Mouse (Mus musculus) embryonic facial prominence, embryonic 10.5 days (tissue): Measurements from ENCODE around the gene Hoxd9. TPM values are rescaled to one million over a fixed set of nuclear protein-coding genes. Genes with fewer than 3 reads are reported as not detected.
A peak's percentile ranks its signal among the peaks of the same experiment; 100 is the strongest.

Source experiments
- DNase-seq: peaks from one replicate; pipeline ENCODE4 v3.0.0-alpha.2; 2017; ENCODE audit warnings: low spot score
- H3K27ac ChIP-seq: fragments of 300-500 bp; sonication (generic); replicated peaks from 2 replicates; pipeline ENCODE4 v1.5.1; 2016; ENCODE audit warnings: mild to moderate bottlenecking
- H3K27me3 ChIP-seq: fragments of 300-500 bp; sonication (generic); replicated peaks from 2 replicates; pipeline ENCODE4 v1.6.1; 2016; ENCODE audit warnings: low read depth, mild to moderate bottlenecking; ENCODE audit not compliant: poor library complexity, severe bottlenecking
- H3K36me3 ChIP-seq: fragments of 300-500 bp; sonication (generic); replicated peaks from 2 replicates; pipeline ENCODE4 v1.6.1; 2016; ENCODE audit warnings: mild to moderate bottlenecking, moderate library complexity
- H3K4me1 ChIP-seq: fragments of 300-500 bp; sonication (generic); 2 replicates; pipeline ENCODE4 v1.6.1; 2016
- H3K4me3 ChIP-seq: fragments of 300-500 bp; sonication (generic); 2 replicates; pipeline ENCODE4 v1.5.1; 2016; ENCODE audit warnings: mild to moderate bottlenecking, moderate library complexity
- H3K9me3 ChIP-seq: fragments of 300-500 bp; sonication (generic); 2 replicates; pipeline ENCODE4 v1.6.1; 2016; ENCODE audit warnings: mild to moderate bottlenecking
- WGBS: fragments of 180-500 bp; shearing (Covaris S2); methylation state at CpG from one replicate; pipeline ENCODE4 v1.1.7; 2016; 5-methylcytosine and 5-hydroxymethylcytosine counted together
- polyA plus RNA-seq: library from polyadenylated mRNA; unstranded; fragments of >200 nt; fragmentation: Nextera tagmentation; extraction: Ambion mirVana; gene quantifications from 2 replicates; pipeline ENCODE4 v1.2.1, GENCODE M21; 2016

The Hoxd9 gene
- polyA plus RNA-seq, 1 experiment from 2014 or later: not detected

DNA sequence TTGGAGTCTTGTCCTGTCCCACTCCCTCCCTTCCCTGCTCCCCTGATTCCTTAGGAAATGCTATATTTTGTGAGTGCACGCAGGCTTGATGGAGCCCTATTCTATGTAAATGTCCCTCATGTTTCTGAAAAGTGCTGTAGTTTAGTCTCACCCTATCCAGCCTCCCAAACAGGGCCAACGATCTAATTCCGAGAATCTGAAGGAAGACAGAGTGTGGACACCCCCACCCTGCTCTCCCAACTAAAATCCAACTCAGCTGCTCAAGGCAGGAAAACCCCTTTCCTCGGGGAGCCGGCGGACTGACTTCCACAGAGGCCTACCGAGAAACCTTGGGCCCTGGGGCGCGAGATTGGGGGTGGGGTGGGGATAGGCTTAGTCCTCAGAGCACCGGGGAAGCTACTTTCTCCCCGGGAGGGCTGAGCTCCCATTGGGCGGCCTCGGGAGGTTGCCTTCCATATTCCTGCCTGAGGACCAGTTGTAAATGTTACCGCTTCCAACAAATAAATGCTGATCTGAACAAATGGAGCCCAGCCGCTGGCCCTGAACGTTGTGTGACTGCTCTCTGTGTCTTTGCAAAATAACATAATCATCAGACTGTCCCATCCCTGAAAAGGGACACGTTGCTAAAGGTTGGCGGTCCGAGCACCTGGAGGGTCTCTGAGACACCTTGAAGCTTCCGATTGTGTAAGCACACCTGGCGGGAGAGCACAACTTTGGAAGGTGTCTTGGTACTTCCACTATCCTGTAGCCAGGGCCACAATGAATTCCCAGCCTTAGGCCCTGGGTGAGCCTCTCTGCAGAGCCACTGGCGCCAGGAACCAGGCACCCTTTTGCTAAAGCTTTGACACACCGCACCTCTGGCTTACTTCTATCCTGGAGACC is 2.4 kb downstream of the Hoxd9 start:
- 1% methylated on average over 23 of the region's 23 CpGs for WGBS
- Histone ChIP-seq H3K27me3 (peaks cover 100% of the 10 kb centered on the region), H3K27ac (no peak overlapping the region), H3K36me3 (no peaks in the 10 kb centered on the region), H3K4me1 (peaks cover 18% of the 10 kb centered on the region), H3K4me3 (no peak overlapping the region), H3K9me3 (no peaks in the 10 kb centered on the region)
- DNase-seq: peak; percentile 45

DNA sequence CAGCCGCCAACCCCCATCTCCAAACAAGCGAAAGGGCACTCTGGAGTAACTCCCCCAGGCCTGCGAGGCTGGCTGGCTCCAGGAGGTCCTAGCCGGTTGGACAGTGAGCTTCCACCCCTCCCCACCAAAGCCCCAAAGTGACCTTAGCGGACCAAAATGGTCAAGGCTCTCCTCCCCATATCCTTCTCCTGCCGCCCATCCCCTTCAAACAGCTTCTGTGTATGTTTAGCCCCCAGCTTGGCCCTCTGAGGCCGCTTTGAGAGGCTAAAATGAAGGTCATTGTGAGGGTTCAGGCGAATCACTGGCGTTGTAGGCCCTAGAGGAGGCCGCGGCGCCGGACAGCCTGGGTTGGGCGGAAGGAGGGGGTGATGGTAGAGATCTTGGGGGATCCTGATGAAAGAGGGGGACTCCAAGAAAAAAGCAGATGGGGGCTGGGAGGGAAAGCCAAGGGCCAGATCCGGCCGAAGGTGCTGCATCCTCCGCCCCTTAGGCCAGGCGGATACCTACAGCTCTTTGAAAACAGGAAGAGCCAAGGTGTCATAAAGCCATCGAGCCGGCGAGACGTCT is 3.1 kb downstream of the Hoxd9 start:
- Histone ChIP-seq H3K4me1 (peaks cover 25% of the 10 kb centered on the region), H3K4me3 (no peak overlapping the region), H3K9me3 (no peaks in the 10 kb centered on the region), H3K27me3 (peaks cover 100% of the 10 kb centered on the region), H3K27ac (no peak overlapping the region), H3K36me3 (no peaks in the 10 kb centered on the region)
- 1% methylated on average over 22 of the region's 22 CpGs for WGBS
- DNase-seq: peak; percentile 49

DNA sequence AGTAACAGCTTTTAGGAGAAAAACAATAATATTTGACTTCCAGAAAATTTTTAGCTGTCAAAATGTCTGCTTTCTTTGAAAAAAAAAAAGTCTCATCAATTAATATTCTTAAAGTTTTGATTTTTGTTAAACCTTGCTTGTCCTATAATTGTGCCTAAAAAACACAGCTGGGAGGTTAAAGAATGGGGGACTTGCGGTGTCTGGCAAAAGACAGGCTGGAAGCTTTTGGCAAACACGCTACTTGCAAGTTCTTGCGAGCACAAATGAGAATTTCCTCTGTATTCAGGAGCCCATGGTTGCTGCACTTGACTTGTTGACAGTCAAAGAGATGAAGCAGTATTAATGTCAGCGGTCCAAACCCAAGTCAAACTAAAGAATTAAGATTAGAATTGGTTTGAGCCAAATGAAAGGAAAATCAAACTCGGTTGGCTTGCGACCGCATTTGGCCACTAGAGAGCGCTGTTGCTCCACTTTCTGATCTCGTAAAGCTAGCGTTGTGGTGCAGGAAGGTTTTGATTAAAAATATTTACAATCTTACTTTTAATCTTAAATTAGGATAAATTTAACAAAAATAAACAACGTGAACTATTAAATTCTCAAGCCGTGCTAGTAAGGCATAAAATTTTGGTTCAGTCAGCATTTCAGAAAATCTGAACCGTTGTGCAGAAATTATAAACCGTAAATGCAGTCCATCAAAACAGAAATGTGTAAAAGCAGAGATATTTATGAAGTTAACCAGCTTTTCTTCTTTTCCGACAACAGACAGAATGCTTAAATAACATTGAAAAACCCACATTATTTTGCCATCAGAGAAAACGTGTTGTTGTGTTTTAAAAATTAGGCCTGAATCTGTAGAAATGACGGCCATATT is 4.7 kb downstream of the Hoxd9 start:
- DNase-seq: peak; percentile 83
- H3K4me3 ChIP-seq: no peak overlapping the region
- no peak overlapping the region for H3K27ac ChIP-seq
- H3K36me3 ChIP-seq: no peaks in the 10 kb centered on the region
- 11% methylated on average over 17 of the region's 17 CpGs for WGBS
- H3K4me1 ChIP-seq: peaks cover 26% of the 10 kb centered on the region
- peaks cover 100% of the 10 kb centered on the region for H3K27me3 ChIP-seq
- H3K9me3 ChIP-seq: no peaks in the 10 kb centered on the region

DNA sequence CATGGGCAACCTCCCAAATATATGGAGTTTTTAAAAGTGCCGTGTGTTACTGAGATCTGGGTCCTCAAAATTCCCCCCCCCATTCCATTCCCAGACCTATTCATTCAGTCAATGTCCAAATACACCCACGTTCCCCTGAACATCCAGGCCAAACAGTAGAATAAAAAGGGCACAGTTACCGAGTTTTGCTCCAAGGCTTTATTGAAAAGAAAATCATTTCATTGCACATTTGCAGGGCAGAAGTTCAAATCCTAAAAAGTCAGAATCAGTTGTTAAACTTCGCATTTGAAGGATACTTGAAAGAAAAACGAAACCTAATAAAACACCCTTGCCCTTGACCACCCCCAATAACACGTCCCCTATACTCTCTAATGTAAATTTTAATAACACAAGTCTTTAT is 5.3 kb downstream of the Hoxd9 start:
- no peak overlapping the region for H3K27ac ChIP-seq
- no peaks in the 10 kb centered on the region for H3K9me3 ChIP-seq
- no peaks in the 10 kb centered on the region for H3K36me3 ChIP-seq
- peaks cover 21% of the 10 kb centered on the region for H3K4me1 ChIP-seq
- peak; percentile 18 for DNase-seq
- peaks cover 100% of the 10 kb centered on the region for H3K27me3 ChIP-seq
- H3K4me3 ChIP-seq: no peak overlapping the region
- 11% methylated on average over 6 of the region's 6 CpGs for WGBS

DNA sequence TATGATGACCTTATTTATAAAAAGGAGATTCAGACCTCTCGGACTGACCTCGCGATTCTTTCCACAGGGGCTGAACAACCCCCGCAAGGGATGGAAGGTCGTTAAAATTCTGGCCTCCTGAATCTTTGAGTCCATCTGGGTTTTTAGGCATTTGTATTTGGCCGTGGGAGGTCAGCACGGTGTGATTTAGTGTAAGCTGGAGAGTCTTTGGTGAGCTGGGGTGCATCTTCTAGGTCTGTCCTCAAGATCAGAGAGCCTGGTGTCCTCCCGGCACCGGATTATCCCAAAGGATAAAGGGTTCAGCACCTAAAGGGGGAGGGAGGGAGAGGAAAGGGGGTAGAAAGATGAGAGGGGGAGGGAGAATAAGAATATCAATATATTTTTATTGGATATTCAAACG is 5.8 kb downstream of the Hoxd9 start:
- Histone ChIP-seq H3K4me1 (peaks cover 16% of the 10 kb centered on the region), H3K36me3 (no peaks in the 10 kb centered on the region), H3K27me3 (peaks cover 100% of the 10 kb centered on the region), H3K4me3 (no peak overlapping the region), H3K27ac (no peak overlapping the region), H3K9me3 (no peaks in the 10 kb centered on the region)
- no peak for DNase-seq
- 3% methylated on average over 10 of the region's 10 CpGs for WGBS

DNA sequence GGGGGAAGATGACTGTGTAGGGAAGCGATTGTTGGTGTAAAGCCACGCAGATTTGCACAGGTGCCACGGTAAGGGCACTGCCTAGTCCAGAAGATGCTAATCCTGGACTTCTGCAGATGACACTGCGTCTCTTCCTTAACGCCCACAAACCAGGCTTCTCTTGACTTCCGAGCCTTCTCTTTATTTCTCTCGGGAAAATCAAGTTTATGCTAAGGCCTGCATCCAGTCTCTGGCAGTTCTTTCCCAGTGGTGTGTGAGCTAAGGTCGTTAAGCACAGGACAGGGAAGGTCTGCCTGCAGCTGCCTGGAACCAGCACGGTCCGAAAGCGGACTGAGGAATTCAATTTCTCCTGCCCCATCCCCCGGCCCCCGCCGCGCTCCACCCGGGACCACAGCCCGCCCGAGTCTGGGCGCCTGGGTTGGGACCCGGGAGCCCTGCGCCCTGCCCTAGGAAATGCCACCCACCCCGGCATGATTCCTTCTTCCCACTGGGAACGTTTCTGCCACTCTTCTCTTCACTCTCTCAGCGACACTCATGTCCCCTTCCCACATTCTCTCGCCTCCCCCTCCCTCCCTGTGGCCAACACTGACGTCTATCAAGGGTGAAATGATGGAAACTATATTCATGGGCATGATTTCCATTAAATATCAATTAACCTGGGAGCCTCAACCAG is 6.3 kb downstream of the Hoxd9 start:
- Histone ChIP-seq H3K9me3 (no peaks in the 10 kb centered on the region), H3K27me3 (peaks cover 100% of the 10 kb centered on the region), H3K4me1 (peaks cover 12% of the 10 kb centered on the region), H3K4me3 (no peak overlapping the region), H3K27ac (no peak overlapping the region), H3K36me3 (no peaks in the 10 kb centered on the region)
- peak; percentile 52 for DNase-seq
- WGBS: 1% methylated on average over 26 of the region's 26 CpGs

DNA sequence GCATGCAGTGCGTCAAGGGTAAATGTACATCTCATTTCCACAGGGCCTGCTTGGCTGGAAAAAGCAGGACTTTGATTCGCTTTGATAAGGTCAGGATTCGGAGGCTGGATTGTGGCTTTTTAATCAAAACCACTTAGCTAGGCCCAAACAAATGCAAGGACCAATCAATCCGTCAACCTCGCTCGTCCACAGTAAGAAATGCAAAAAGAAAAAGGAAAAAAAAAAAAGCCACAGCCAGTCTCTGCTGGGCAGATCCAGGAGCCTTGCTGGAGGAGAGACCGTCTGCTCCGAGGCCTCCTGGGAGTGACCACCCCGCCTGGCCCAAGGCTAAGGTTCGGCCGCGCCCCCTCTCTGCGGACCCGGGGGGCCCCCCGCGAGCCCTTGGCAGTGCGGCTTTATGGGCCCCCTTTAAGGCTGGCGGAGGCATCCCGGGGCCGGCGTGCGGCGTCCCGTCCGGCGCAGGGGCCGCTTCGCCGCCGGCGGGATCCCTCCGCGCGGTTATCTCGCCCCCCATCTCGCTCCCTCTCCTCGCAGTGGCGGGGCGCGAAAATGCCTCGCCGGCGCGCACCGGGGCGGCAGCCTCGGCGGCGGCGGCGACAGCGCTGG is 7.0 kb downstream of the Hoxd9 start, which contains the start of gene Hoxd8:
Hoxd8 (plus strand) TSS at position 223 of the 606 bp plus-strand sequence.
- no peaks in the 10 kb centered on the region for H3K36me3 ChIP-seq
- no peak within 1 kb of the TSS for H3K27ac ChIP-seq
- DNase-seq: peak; percentile 75
- H3K27me3 ChIP-seq: peaks cover 100% of the 10 kb centered on the region
- WGBS: under 1% methylated on average over 49 of the region's 52 CpGs
- H3K4me3 ChIP-seq: peak within 1 kb of the TSS; percentile 52
- H3K9me3 ChIP-seq: no peaks in the 10 kb centered on the region
- H3K4me1 ChIP-seq: peaks cover 12% of the 10 kb centered on the region

DNA sequence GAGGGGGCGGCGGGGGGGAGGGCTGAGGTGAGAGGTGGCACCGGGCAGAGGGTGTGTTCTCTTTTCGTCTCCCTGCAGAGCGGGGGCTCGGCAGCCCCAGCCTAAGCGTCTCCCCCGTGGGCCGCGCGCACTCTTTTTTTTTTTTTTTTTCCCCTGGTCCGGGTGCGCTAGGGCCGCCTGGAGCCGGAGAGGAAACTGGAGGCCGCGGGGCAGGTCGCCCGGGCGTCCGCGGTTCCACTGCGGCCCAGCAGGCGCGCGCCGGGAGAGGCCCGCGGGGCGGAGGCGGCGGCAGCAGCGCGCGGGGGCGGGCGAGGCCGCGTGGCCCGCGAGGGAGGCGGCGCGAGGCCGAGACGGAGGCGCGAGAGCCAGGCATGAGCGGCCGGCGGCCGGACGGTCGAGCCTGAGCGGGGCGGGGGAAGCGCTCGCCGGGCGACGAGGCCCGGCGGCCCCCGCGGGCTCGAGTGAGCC is 7.5 kb downstream of the Hoxd9 start:
- H3K27ac ChIP-seq: no peak overlapping the region
- H3K27me3 ChIP-seq: peaks cover 100% of the 10 kb centered on the region

DNA sequence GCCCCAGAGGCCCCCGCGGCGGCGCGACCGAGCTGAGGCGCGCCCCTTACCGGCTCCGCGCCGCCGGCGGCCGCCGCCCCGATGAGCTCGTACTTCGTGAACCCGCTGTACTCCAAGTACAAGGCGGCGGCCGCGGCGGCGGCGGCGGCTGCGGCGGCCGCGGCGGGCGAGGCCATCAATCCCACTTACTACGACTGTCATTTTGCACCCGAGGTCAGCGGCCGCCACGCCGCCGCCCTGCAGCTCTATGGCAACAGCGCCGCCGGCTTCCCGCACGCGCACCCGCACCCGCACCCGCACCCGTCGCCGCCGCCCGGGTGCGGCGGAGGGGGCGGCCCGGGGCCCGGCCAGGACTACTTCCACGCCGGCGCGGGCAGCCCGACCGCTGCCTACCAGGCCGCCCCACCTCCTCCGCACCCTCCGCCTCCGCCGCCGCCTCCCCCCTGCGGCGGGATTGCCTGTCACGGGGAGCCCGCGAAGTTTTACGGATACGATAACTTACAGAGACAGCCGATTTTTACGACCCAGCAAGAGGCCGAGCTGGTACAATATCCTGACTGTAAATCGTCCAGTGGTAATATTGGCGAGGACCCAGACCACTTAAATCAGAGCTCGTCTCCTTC is 8.1 kb downstream of the Hoxd9 start:
- no peak overlapping the region for H3K27ac ChIP-seq
- H3K9me3 ChIP-seq: no peaks in the 10 kb centered on the region
- under 1% methylated on average over 85 of the region's 85 CpGs for WGBS
- peaks cover 100% of the 10 kb centered on the region for H3K27me3 ChIP-seq
- DNase-seq: peak; percentile 69
- H3K4me3 ChIP-seq: peak overlapping the region; percentile 52
- H3K4me1 ChIP-seq: peaks cover 12% of the 10 kb centered on the region
- H3K36me3 ChIP-seq: no peaks in the 10 kb centered on the region

More for the DNA sequence above, 7.5 kb downstream of the Hoxd9 start:
- peaks cover 12% of the 10 kb centered on the region for H3K4me1 ChIP-seq
- no peak for DNase-seq
- peak overlapping the region; percentile 52 for H3K4me3 ChIP-seq
- 3% methylated on average over 66 of the region's 66 CpGs for WGBS
- H3K9me3 ChIP-seq: no peaks in the 10 kb centered on the region
- H3K36me3 ChIP-seq: no peaks in the 10 kb centered on the region

DNA sequence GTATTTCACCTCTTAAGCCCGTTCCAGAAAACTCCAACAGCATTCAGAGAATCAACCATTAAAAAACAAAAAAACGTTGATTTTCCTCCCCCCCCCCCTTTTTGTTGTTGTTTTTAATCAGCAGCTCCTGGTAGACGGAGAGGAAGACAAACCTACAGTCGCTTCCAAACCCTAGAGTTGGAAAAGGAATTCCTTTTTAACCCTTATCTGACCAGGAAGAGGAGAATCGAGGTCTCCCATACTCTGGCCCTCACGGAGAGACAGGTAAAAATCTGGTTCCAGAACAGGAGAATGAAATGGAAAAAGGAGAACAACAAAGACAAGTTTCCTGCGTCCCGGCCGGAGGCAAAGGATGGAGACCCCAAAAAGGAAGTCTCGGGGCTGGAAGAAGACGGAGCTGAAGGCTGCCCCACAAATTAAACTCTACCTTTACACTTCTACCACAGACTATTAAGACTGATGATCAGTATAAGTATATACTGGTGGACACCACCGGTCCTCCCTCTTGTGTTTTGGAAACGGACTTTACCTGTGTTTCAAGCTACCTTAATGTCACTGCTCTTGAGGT is 8.9 kb downstream of the Hoxd9 start:
- peaks cover 12% of the 10 kb centered on the region for H3K4me1 ChIP-seq
- peaks cover 100% of the 10 kb centered on the region for H3K27me3 ChIP-seq
- 3% methylated on average over 13 of the region's 13 CpGs for WGBS

DNA sequence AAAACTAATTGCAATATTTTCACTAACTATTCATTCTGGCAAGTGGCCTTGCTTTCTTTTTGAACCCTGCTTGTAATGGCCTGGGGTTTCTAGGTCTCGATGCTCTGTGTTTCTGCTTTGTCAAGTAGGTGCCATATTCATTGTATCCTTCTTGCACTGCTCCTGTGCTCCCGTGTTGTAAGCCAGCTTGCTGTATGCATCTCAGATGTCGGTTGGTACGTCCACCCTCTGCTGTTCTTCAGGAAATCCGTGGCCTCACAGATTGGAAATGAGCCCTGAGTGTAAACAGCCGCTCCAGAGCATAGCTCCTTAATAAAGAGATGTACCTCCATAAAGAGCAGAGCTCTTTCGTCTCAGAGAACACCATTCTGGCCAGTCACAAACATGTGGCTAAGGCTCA is 10.1 kb downstream of the Hoxd9 start:
- WGBS: 5% methylated on average over 7 of the region's 7 CpGs
- no peaks in the 10 kb centered on the region for H3K9me3 ChIP-seq
- H3K27me3 ChIP-seq: peaks cover 100% of the 10 kb centered on the region
- H3K36me3 ChIP-seq: no peaks in the 10 kb centered on the region
- H3K27ac ChIP-seq: no peak overlapping the region
- H3K4me3 ChIP-seq: no peak overlapping the region
- peaks cover 19% of the 10 kb centered on the region for H3K4me1 ChIP-seq
- peak; percentile 22 for DNase-seq

More for the DNA sequence above, 8.9 kb downstream of the Hoxd9 start:
- peak; percentile 33 for DNase-seq
- Histone ChIP-seq H3K36me3 (no peaks in the 10 kb centered on the region), H3K4me3 (no peak overlapping the region), H3K9me3 (no peaks in the 10 kb centered on the region), H3K27ac (no peak overlapping the region)
